Mouse (Mus musculus): Measurements from ENCODE around the gene Vrtn. TPM values are rescaled to one million over a fixed set of nuclear protein-coding genes. Genes with fewer than 3 reads are reported as not detected.
A peak's percentile ranks its signal among the peaks of the same experiment; 100 is the strongest.

The Vrtn gene
- total and polyA plus RNA-seq, 3 experiments: not detected

- no peaks in the 10 kb centered on the region for H3K4me1 ChIP-seq (ENCODE audit: control insufficient read depth in 1 of 2, insufficient read depth in 2 of 2, low read length in 2 of 2)
- H3K9ac ChIP-seq (ENCODE audit: control insufficient read depth, low read depth, low read length, poor library complexity, severe bottlenecking): no peak overlapping the region
- no peaks in the 10 kb centered on the region for H3K9me3 ChIP-seq (replicated peaks; ENCODE audit: insufficient read depth, low read length)
- no peak overlapping the region for H3K27ac ChIP-seq (ENCODE audit: control insufficient read depth, low read depth, low read length)
- no peak overlapping the region for H3K4me3 ChIP-seq (ENCODE audit: control insufficient read depth in 1 of 2, insufficient read depth in 1 of 2, low read depth in 2 of 2, low read length in 2 of 2)
- no peaks in the 10 kb centered on the region for H3K79me2 ChIP-seq (ENCODE audit: control insufficient read depth, insufficient read depth, low read length, poor library complexity)
- TF ChIP-seq ETS1 (IDR thresholded peaks at IDR 0.05; ENCODE audit: low read depth, low read length) (no peak), KAT2A (conservative IDR thresholded peaks at IDR 0.05; ENCODE audit: low read depth, low read length) (no peak), HCFC1 (IDR thresholded peaks at IDR 0.05; ENCODE audit: low read depth, low read length) (no peak), USF1 (IDR thresholded peaks at IDR 0.05; ENCODE audit: low read depth, low read length) (no peak), MXI1 (IDR thresholded peaks at IDR 0.05; ENCODE audit: low read depth, low read length) (no peak), SMC3 (IDR thresholded peaks at IDR 0.05; ENCODE audit: low read depth, low read length) (peak; percentile 85), MAFK (IDR thresholded peaks at IDR 0.05; ENCODE audit: borderline replicate concordance, low read depth, low read length) (no peak), MAX (IDR thresholded peaks at IDR 0.05; ENCODE audit: low read length) (no peak), RAD21 (IDR thresholded peaks at IDR 0.05; ENCODE audit: low read depth, low read length) (peak; percentile 88), BHLHE40 (IDR thresholded peaks at IDR 0.05; ENCODE audit: borderline replicate concordance, low read depth, low read length) (0 out of 2 replicates have a peak, but pooled peaks have one; percentile 14), ZC3H11A (IDR thresholded peaks at IDR 0.05; ENCODE audit: low read depth, low read length) (peak; percentile 76), CTCF (IDR thresholded peaks at IDR 0.05 in 2 of 3, conservative IDR thresholded peaks at IDR 0.05 in 1 of 3; ENCODE audit: control insufficient read depth in 1 of 3, insufficient read depth in 1 of 3, low read depth in 2 of 3, low read length in 3 of 3, poor library complexity in 1 of 3, severe bottlenecking in 1 of 3) (peak; percentile 90 to 96 (median 92))
- DNase-seq (ENCODE audit: low read depth, low spot score): peak; percentile 56
- peaks cover 0 to 2% of the 10 kb centered on the region in 2 experiments; a peak in 1 of 4 replicates for H3K27me3 ChIP-seq (ENCODE audit: control insufficient read depth in 1 of 2, insufficient read depth in 2 of 2, low read length in 2 of 2)
- H3K36me3 ChIP-seq (ENCODE audit: control insufficient read depth in 1 of 2, insufficient read depth in 2 of 2, low read length in 2 of 2): no peaks in the 10 kb centered on the region
Measured at GRCm38 (mm10) chr12:84653912-84654311, 13.1 kb downstream of the Vrtn start.

GRCm38 (mm10) chr12:84670555-84670954, 29.7 kb downstream of the Vrtn start:
- no peaks in the 10 kb centered on the region for H3K27me3 ChIP-seq (ENCODE audit: control insufficient read depth in 1 of 2, insufficient read depth in 2 of 2, low read length in 2 of 2)
- H3K9me3 ChIP-seq (replicated peaks; ENCODE audit: insufficient read depth, low read length): no peaks in the 10 kb centered on the region
- H3K36me3 ChIP-seq (ENCODE audit: control insufficient read depth in 1 of 2, insufficient read depth in 2 of 2, low read length in 2 of 2): no peaks in the 10 kb centered on the region
- TF ChIP-seq MEF2A (IDR thresholded peaks at IDR 0.05; ENCODE audit: extremely low read depth, insufficient replicate concordance, low read depth, low read length, poor library complexity, severe bottlenecking) (no peak), TAL1 (IDR thresholded peaks at IDR 0.05; ENCODE audit: low read length) (no peak), RAD21 (IDR thresholded peaks at IDR 0.05; ENCODE audit: low read depth, low read length) (peak; percentile 68), ZMIZ1 (IDR thresholded peaks at IDR 0.05; ENCODE audit: low read depth, low read length) (no peak), POLR2AphosphoS5 (IDR thresholded peaks at IDR 0.05; ENCODE audit: borderline replicate concordance, low read depth, low read length) (no peak), UBTF (IDR thresholded peaks at IDR 0.05; ENCODE audit: borderline replicate concordance, insufficient read depth, low read depth, low read length) (no peak), MYC (IDR thresholded peaks at IDR 0.05; ENCODE audit: low read depth, low read length) (no peak), USF2 (IDR thresholded peaks at IDR 0.05; ENCODE audit: borderline replicate concordance in 1 of 2, insufficient read depth in 1 of 2, low read depth in 1 of 2, low read length in 2 of 2) (no peak), KAT2A (conservative IDR thresholded peaks at IDR 0.05; ENCODE audit: low read depth, low read length) (no peak), POLR2A (IDR thresholded peaks at IDR 0.05; ENCODE audit: control insufficient read depth in 1 of 2, insufficient read depth in 1 of 2, low read depth in 1 of 2, low read length in 2 of 2, poor library complexity in 1 of 2) (no peak), BHLHE40 (IDR thresholded peaks at IDR 0.05; ENCODE audit: borderline replicate concordance, low read depth, low read length) (no peak), ELF1 (IDR thresholded peaks at IDR 0.05; ENCODE audit: low read depth, low read length) (no peak), ZC3H11A (IDR thresholded peaks at IDR 0.05; ENCODE audit: low read depth, low read length) (peak; percentile 44; the same call in 1 of the 2 replicates), MAFK (IDR thresholded peaks at IDR 0.05; ENCODE audit: borderline replicate concordance, low read depth, low read length) (no peak), SMC3 (IDR thresholded peaks at IDR 0.05; ENCODE audit: low read depth, low read length) (peak; percentile 62), HCFC1 (IDR thresholded peaks at IDR 0.05; ENCODE audit: low read depth, low read length) (no peak), CTCF (IDR thresholded peaks at IDR 0.05 in 2 of 3, conservative IDR thresholded peaks at IDR 0.05 in 1 of 3; ENCODE audit: control insufficient read depth in 1 of 3, insufficient read depth in 1 of 3, low read depth in 2 of 3, low read length in 3 of 3, poor library complexity in 1 of 3, severe bottlenecking in 1 of 3) (peak; percentile 53 to 68 (median 57))
- DNase-seq (ENCODE audit: low read depth, low spot score): peak; percentile 71
- no peak overlapping the region for H3K27ac ChIP-seq (ENCODE audit: control insufficient read depth, low read depth, low read length)
- no peaks in the 10 kb centered on the region for H3K4me1 ChIP-seq (ENCODE audit: control insufficient read depth in 1 of 2, insufficient read depth in 2 of 2, low read length in 2 of 2)
- no peak overlapping the region for H3K9ac ChIP-seq (ENCODE audit: control insufficient read depth, low read depth, low read length, poor library complexity, severe bottlenecking)
- no peak overlapping the region for H3K4me3 ChIP-seq (ENCODE audit: control insufficient read depth in 1 of 2, insufficient read depth in 1 of 2, low read depth in 2 of 2, low read length in 2 of 2)
- H3K79me2 ChIP-seq (ENCODE audit: control insufficient read depth, insufficient read depth, low read length, poor library complexity): no peaks in the 10 kb centered on the region

Measured in MEL (cell line).